Mouse (Mus musculus): ENCODE data around the gene Gm11011.

Gene Gm11011

DNA sequence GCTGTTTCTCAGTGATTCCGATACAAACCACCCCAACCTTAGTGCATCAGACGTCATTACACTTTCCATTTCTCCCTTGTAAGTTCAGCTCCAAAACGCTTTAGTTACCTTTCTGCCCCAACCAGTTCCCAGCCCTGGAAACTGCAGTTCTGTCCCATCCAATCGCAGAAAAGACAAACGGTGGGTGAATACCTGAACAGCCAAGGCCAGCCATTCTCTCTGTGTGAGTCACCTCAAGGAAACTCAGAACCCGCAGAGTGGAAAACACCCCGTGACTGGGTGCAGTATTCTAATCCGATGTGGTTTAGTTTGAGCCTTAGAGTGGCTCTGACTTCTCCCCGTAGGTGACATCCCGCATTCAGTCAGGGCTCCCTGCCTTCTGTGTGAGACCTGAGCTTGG lies 2.2 kb upstream of the Gm11011 start:
- no peak for DNase-seq (ENCODE audit: low spot score in 2 of 2)

GRCm38 (mm10) chr2:169586688-169587087 lies 857 bp downstream of the Gm11011 start:
- no peak for DNase-seq (ENCODE audit: low spot score in 2 of 2)

GRCm38 (mm10) chr2:169585631-169586285 lies 1.8 kb downstream of the Gm11011 start:
- no peak for DNase-seq (ENCODE audit: low spot score in 2 of 2)

DNA sequence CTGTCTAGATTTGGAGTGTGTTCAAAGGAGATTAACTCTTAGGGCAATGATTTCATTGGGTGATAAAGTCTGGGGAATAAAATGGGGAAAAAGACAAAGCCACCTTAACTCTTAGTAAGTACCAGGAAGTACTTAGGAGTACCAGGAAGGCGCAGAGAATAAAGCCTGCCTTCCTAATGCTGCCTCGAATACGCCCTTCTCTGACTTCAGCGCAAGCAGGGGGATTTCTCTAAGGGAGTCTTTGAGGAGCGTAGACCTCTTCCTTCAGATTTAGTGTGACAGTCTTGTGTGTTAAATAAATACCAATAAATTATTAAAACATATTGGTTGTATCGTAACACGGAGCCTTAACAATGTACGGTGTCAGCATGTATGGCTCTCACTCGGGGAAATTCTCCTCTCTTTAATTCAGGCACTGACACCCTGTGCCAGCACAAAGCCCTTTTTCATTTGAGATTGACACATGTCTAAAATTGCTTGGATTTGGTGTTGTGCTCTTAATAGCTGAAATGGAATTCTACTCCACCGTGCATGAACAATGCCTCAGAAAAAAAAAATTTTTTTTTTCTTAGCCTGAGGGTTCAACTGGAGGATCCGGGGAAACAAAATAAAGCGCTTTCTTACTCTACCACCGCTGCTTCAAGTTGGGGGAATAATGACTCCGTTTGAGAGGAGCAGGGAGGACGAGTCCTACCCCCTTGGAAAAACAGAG lies 2.6 kb downstream of the Gm11011 start:
- no peak for DNase-seq (ENCODE audit: low spot score in 2 of 2)

DNA sequence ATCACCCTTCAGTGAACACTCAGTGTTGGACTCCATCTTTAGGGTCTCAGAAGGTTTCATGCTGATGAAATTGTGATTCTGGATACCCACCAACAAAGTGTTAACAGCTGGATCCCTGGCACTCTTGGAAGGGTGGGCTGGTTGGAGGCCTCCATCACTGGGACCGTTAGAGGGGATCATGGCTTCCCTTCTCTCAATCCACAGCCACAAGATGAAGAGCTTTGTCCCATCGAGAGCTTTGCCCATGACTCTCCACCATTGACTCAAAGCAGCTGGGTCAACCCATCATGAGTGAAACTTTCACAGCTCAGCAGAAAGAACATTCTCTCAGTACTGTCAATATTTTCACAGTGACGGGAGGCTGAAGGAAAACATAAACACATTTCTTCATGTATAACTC lies 4.1 kb downstream of the Gm11011 start:
- no peak for DNase-seq (ENCODE audit: low spot score in 2 of 2)

DNA sequence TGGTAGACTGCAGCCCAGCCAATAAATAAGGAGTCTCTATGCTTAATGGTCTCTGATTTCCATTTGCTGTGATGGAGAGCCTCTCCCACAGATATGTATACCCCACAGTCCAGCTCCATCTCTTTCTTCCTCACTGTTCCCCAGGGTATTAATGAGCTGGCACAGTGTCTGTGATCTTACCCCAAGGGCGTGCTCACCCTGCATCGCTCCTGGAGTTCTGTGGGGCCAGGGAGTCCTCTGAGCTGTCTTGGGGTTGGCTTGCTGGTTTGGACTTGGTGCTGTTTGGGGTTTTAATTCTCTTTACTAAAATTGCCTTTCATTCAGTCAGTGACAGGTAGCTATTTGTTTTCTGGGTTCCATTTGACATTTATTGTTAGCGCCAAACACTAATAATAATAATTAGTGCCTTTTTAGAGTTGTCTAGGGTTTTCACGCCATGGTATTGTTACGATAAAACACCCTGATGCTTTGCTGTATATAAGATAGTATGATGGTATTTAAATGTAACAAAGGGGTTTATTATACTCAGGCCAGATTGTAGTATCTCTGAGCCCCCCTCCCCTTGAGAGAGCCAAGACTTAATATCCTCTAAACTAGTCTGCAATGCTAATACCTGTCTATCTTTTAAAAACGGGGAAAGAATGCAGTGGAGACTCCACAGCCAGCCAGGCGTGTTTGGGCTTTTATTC lies 9.9 kb downstream of the Gm11011 start:
- DNase-seq (ENCODE audit: low spot score in 2 of 2), result no peak

DNA sequence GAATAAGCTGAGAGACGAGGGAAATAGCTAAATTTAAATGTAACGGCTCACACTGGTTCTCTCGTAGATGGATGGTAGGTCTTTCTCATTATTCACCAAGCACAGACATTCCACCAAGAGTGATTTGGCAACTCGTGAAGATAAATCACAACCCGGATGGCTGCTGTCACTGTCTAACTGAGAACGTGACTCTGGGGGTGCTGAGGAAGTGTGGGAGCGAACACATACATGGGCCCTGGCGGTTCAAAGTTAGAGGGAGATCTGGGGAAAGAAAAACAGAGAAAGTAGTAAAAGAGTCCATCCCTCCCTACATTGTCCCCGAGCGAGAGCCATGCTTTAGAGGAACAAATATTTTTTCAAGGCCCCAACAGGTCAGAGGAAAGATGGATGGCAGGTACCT lies 17.5 kb downstream of the Gm11011 start:
- no peak for DNase-seq (ENCODE audit: low spot score in 2 of 2)

- no peak for DNase-seq (ENCODE audit: low spot score in 2 of 2)
Observed at GRCm38 (mm10) chr2:169566159-169566558, 21.4 kb downstream of the Gm11011 start.

DNA sequence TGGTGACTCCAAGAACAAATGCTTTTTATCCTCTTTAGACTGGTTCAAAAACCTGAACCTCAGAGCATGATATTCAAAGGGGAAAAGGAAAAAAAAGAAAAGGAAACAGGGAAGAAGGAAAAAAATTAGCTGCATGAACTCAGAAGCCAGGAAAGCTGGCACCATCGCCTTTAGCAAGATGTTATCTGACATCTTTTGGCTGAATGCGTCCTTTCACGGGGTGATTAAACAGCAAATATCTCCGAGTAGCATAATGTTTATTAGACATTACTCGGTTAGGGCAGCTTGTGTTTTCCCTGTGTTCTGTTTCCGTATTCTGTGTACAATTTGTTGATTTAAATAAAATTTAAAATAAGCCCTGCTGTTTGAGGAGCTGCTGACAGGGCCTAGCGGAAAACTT lies 21.8 kb downstream of the Gm11011 start:
- DNase-seq (ENCODE audit: low spot score in 2 of 2), result no peak

GRCm38 (mm10) chr2:169545674-169546073 lies 41.9 kb downstream of the Gm11011 start:
- DNase-seq (ENCODE audit: low spot score in 2 of 2), result no peak

- no peak for DNase-seq (ENCODE audit: low spot score in 2 of 2)
Observed at GRCm38 (mm10) chr2:169538906-169539305, 48.6 kb downstream of the Gm11011 start.

Data from frontal cortex, postnatal 14 days (tissue).